Mouse (Mus musculus): ENCODE data around the gene Gab2.

GRCm38 (mm10) chr7:97296986-97297385 is 215.6 kb downstream of the Gab2 start:
- no peak for TF ChIP-seq CTCF (IDR thresholded peaks at IDR 0.05; ENCODE audit: low read depth, low read length)
- TF ChIP-seq POLR2A (IDR thresholded peaks at IDR 0.05; ENCODE audit: borderline replicate concordance, low read depth, low read length), result no peak
